Mouse (Mus musculus): ENCODE data around the gene Gm10065.

GRCm38 (mm10) chr13:21502296-21502695, 23.1 kb upstream of the Gm10065 start:
- TF ChIP-seq CTCF (IDR thresholded peaks at IDR 0.05; ENCODE audit: extremely low read depth, insufficient read depth, insufficient read length, insufficient replicate concordance), result no peak
- TF ChIP-seq POLR2A (IDR thresholded peaks at IDR 0.05; ENCODE audit: low read depth, low read length), result no peak

Measured in spleen, adult 2 months (tissue).